Mouse (Mus musculus) MEL (cell line): Measurements from ENCODE around the gene Pcbp2. TPM values are rescaled to one million over a fixed set of nuclear protein-coding genes. Genes with fewer than 3 reads are reported as not detected.

Experiments used
- DNase-seq: peaks from one replicate; pipeline ENCODE4 v3.0.0; 2011; ENCODE audit warnings: low read depth, low spot score
- H3K27ac ChIP-seq: 2 replicates; pipeline ENCODE4 v1.5.1; 2012; ENCODE audit warnings: low read depth, mild to moderate bottlenecking, control low read depth, low read length, moderate library complexity; ENCODE audit not compliant: control insufficient read depth
- H3K27me3 ChIP-seq, 2 experiments: fragments of 150-350 bp in 1 of 2; sonication (generic) in 1 of 2; 2 replicates each; pipeline ENCODE4 v1.6.1; 2012; ENCODE audit warnings: low read length in 2 of 2, mild to moderate bottlenecking in 2 of 2, improper control_type of control experiment in 1 of 2, moderate library complexity in 1 of 2; ENCODE audit not compliant: insufficient read depth in 2 of 2, control insufficient read depth in 1 of 2
- H3K36me3 ChIP-seq, 2 experiments: 2 replicates each; pipeline ENCODE4 v1.6.1; 2012 to 2014; ENCODE audit warnings: low read length in 2 of 2, improper control_type of control experiment in 1 of 2, inconsistent platforms in 1 of 2, mild to moderate bottlenecking in 1 of 2; ENCODE audit not compliant: insufficient read depth in 2 of 2, control insufficient read depth in 1 of 2
- H3K4me1 ChIP-seq, 2 experiments: fragments of 150-350 bp in 1 of 2; sonication (generic) in 1 of 2; 2 replicates each; pipeline ENCODE4 v1.6.1; 2012; ENCODE audit warnings: low read length in 2 of 2, improper control_type of control experiment in 1 of 2, mild to moderate bottlenecking in 1 of 2; ENCODE audit not compliant: insufficient read depth in 2 of 2, control insufficient read depth in 1 of 2
- H3K4me3 ChIP-seq, 2 experiments: fragments of 150-350 bp in 1 of 2; sonication (generic) in 1 of 2; 2 replicates each; pipeline ENCODE4 v1.5.1; 2012; ENCODE audit warnings: low read depth in 2 of 2, low read length in 2 of 2, mild to moderate bottlenecking in 2 of 2, moderate library complexity in 2 of 2, control low read depth in 1 of 2, improper control_type of control experiment in 1 of 2; ENCODE audit not compliant: control insufficient read depth in 1 of 2, insufficient read depth in 1 of 2
- H3K79me2 ChIP-seq: 2 replicates; pipeline ENCODE4 v1.6.1; 2012; ENCODE audit warnings: mild to moderate bottlenecking, low read length, moderate library complexity; ENCODE audit not compliant: control insufficient read depth, poor library complexity, insufficient read depth
- H3K9ac ChIP-seq: 2 replicates; pipeline ENCODE4 v1.6.1; 2012; ENCODE audit warnings: low read depth, mild to moderate bottlenecking, control low read depth, low read length, moderate library complexity; ENCODE audit not compliant: control insufficient read depth, poor library complexity, severe bottlenecking
- H3K9me3 ChIP-seq: fragments of 150-350 bp; sonication (generic); replicated peaks from 2 replicates; pipeline ENCODE4 v1.6.1; 2012; ENCODE audit warnings: mild to moderate bottlenecking, low read length, improper control_type of control experiment, moderate library complexity; ENCODE audit not compliant: insufficient read depth
- CTCF ChIP-seq, 3 experiments: IDR thresholded peaks in 2 of 3; conservative IDR thresholded peaks in 1 of 3; 2 replicates each; pipeline ENCODE4 v1.5.1; 2011 to 2012; ENCODE audit warnings: low read length in 3 of 3, low read depth in 2 of 3, mild to moderate bottlenecking in 2 of 3, improper control_type of control experiment in 1 of 3, inconsistent platforms in 1 of 3, mixed read lengths in 1 of 3, moderate library complexity in 1 of 3; ENCODE audit not compliant: control insufficient read depth in 1 of 3, insufficient read depth in 1 of 3, poor library complexity in 1 of 3, severe bottlenecking in 1 of 3
- E2F4 ChIP-seq: IDR thresholded peaks from 2 replicates; pipeline ENCODE4 v1.6.1; 2011; ENCODE audit warnings: low read depth, low read length, improper control_type of control experiment, borderline replicate concordance
- ETS1 ChIP-seq: IDR thresholded peaks from 2 replicates; pipeline ENCODE4 v1.6.1; 2012; ENCODE audit warnings: low read depth, mild to moderate bottlenecking, inconsistent platforms, low read length, improper control_type of control experiment, moderate library complexity
- HCFC1 ChIP-seq: IDR thresholded peaks from 2 replicates; pipeline ENCODE4 v1.6.1; 2012; ENCODE audit warnings: low read depth, mild to moderate bottlenecking, inconsistent platforms, low read length, improper control_type of control experiment, moderate library complexity
- KAT2A ChIP-seq: conservative IDR thresholded peaks from 2 replicates; pipeline ENCODE4 v1.6.1; 2012; ENCODE audit warnings: low read depth, low read length, improper control_type of control experiment, inconsistent platforms
- NRF1 ChIP-seq: IDR thresholded peaks from 2 replicates; pipeline ENCODE4 v1.6.1; 2014; ENCODE audit warnings: low read depth, mild to moderate bottlenecking, inconsistent platforms, low read length, improper control_type of control experiment, moderate library complexity; ENCODE audit not compliant: poor library complexity, insufficient read depth, severe bottlenecking
- POLR2AphosphoS5 ChIP-seq: IDR thresholded peaks from 2 replicates; pipeline ENCODE4 v1.6.1; 2012; ENCODE audit warnings: low read depth, borderline replicate concordance, mild to moderate bottlenecking, inconsistent platforms, low read length, moderate library complexity, mixed read lengths
- RAD21 ChIP-seq: IDR thresholded peaks from 2 replicates; pipeline ENCODE4 v1.6.1; 2011; ENCODE audit warnings: mild to moderate bottlenecking, low read depth, low read length, improper control_type of control experiment
- SIN3A ChIP-seq: IDR thresholded peaks from 2 replicates; pipeline ENCODE4 v1.6.1; 2012; ENCODE audit warnings: low read length, improper control_type of control experiment, inconsistent platforms
- SMC3 ChIP-seq: IDR thresholded peaks from 2 replicates; pipeline ENCODE4 v1.6.1; 2011; ENCODE audit warnings: low read depth, low read length, improper control_type of control experiment
- UBTF ChIP-seq: IDR thresholded peaks from 2 replicates; pipeline ENCODE4 v1.6.1; 2012; ENCODE audit warnings: low read depth, mild to moderate bottlenecking, inconsistent platforms, low read length, improper control_type of control experiment, moderate library complexity, borderline replicate concordance; ENCODE audit not compliant: insufficient read depth
- USF2 ChIP-seq, 2 experiments: IDR thresholded peaks; 2 replicates each; pipeline ENCODE4 v1.6.1; 2011 to 2012; ENCODE audit warnings: improper control_type of control experiment in 2 of 2, low read length in 2 of 2, borderline replicate concordance in 1 of 2, inconsistent platforms in 1 of 2, low read depth in 1 of 2, mild to moderate bottlenecking in 1 of 2; ENCODE audit not compliant: insufficient read depth in 1 of 2
- ZC3H11A ChIP-seq: IDR thresholded peaks from 2 replicates; pipeline ENCODE4 v1.6.1; 2012; ENCODE audit warnings: low read depth, mild to moderate bottlenecking, inconsistent platforms, low read length, improper control_type of control experiment
- ZNF384 ChIP-seq: IDR thresholded peaks from 2 replicates; pipeline ENCODE4 v1.6.1; 2012; ENCODE audit warnings: low read depth, mild to moderate bottlenecking, inconsistent platforms, low read length, improper control_type of control experiment
- polyA plus RNA-seq, 2 experiments: library from polyadenylated mRNA; stranded (reverse) in 1 of 2; unstranded in 1 of 2; fragments of >175 nt in 1 of 2; fragments of >200 nt in 1 of 2; gene quantifications; 2 replicates each; pipeline versions ENCODE4 v1.2.1 to v1.2.4; 2012; ENCODE audit warnings: low replicate concordance in 2 of 2, low read depth in 1 of 2; ENCODE audit not compliant: insufficient read length in 2 of 2, insufficient read depth in 1 of 2, missing spikeins in 1 of 2
- total RNA-seq: library from RNA; depleted of rRNA; stranded (reverse); fragments of 300-350 nt; gene quantifications from 2 replicates; pipeline ENCODE4 v1.2.3, GENCODE M21; 2012

Pcbp2 gene
- total and polyA plus RNA-seq, 3 experiments = 359 to 2,091 (median 977) TPM

GRCm38 (mm10) chr15:102526111-102527002 lies 56.0 kb downstream of the Pcbp2 start:
- H3K9ac ChIP-seq = no peak overlapping the region
- H3K27ac ChIP-seq = no peak overlapping the region
- no peak for TF ChIP-seq NRF1
- no peak for TF ChIP-seq CTCF (IDR thresholded peaks at IDR 0.05 in 2 of 3, conservative IDR thresholded peaks at IDR 0.05 in 1 of 3; ENCODE audit: control insufficient read depth in 1 of 3, insufficient read depth in 1 of 3, low read depth in 2 of 3, low read length in 3 of 3, poor library complexity in 1 of 3, severe bottlenecking in 1 of 3)
- TF ChIP-seq SIN3A = no peak
- TF ChIP-seq POLR2AphosphoS5 = no peak
- TF ChIP-seq E2F4 = no peak
- TF ChIP-seq ETS1 = no peak
- H3K4me3 ChIP-seq = no peak overlapping the region
- no peaks in the 10 kb centered on the region for H3K4me1 ChIP-seq
- H3K9me3 ChIP-seq = no peaks in the 10 kb centered on the region
- no peaks in the 10 kb centered on the region for H3K27me3 ChIP-seq
- DNase-seq = no peak
- peaks cover 1 to 9% of the 10 kb centered on the region in 2 experiments for H3K36me3 ChIP-seq
- H3K79me2 ChIP-seq = no peaks in the 10 kb centered on the region

- Histone ChIP-seq H3K27me3 (no peaks in the 10 kb centered on the region), H3K27ac (no peak overlapping the region), H3K9ac (no peak overlapping the region), H3K36me3 (peaks cover 0 to 12% of the 10 kb centered on the region in 2 experiments; a peak in 2 of 4 replicates), H3K4me3 (no peak overlapping the region), H3K4me1 (no peaks in the 10 kb centered on the region), H3K9me3 (no peaks in the 10 kb centered on the region), H3K79me2 (no peaks in the 10 kb centered on the region)
- DNase-seq = peak; percentile 65
- TF ChIP-seq ZNF384 (peak; percentile 53), RAD21 (peak; percentile 66), KAT2A (no peak), CTCF (IDR thresholded peaks at IDR 0.05 in 2 of 3, conservative IDR thresholded peaks at IDR 0.05 in 1 of 3; ENCODE audit: control insufficient read depth in 1 of 3, insufficient read depth in 1 of 3, low read depth in 2 of 3, low read length in 3 of 3, poor library complexity in 1 of 3, severe bottlenecking in 1 of 3) (peak; percentile 73 to 81 (median 73)), USF2 (IDR thresholded peaks at IDR 0.05; ENCODE audit: borderline replicate concordance in 1 of 2, insufficient read depth in 1 of 2, low read depth in 1 of 2, low read length in 2 of 2) (no peak), SMC3 (peak; percentile 46), HCFC1 (no peak), UBTF (no peak), ZC3H11A (0 out of 2 replicates have a peak, but pooled peaks have one; percentile 34)
These were observed 57.6 kb downstream of the Pcbp2 start for GRCm38 (mm10) chr15:102527936-102528335.
